Mouse (Mus musculus): Measurements from ENCODE around the gene Thap4.

- TF ChIP-seq POLR2A (IDR thresholded peaks at IDR 0.05; ENCODE audit: low read depth, low read length) = no peak
- TF ChIP-seq CTCF (IDR thresholded peaks at IDR 0.05; ENCODE audit: borderline replicate concordance, insufficient read depth, low read length) = no peak
Measured at GRCm38 (mm10) chr1:93767600-93767999, 12.9 kb upstream of the Thap4 start.
